17 mouse cellular contexts compared by ENCODE assay signal in genomic region chr6:17680266-17680925, GRCm38 (mm10). TPM values are rescaled to one million over a fixed set of nuclear protein-coding genes. Genes with fewer than 3 reads are reported as not detected.
A peak's percentile ranks its signal among the peaks of the same experiment; 100 is the strongest.
DNase-seq lines count a peak whose midpoint lies in the region; ATAC-seq and TF ChIP-seq lines count a peak whose summit lies in the region.
"Had no signal": no experiment of that assay in that cellular context is flagged by ENCODE, and none has a peak within 500 bp of the region (broad histone marks: within the 10 kb centered on the region; RNA-seq: fewer than 3 reads in every experiment).

No protein-coding gene starts in this region.

- no peaks in the 10 kb centered on the region for H3K27me3 ChIP-seq in MEL (ENCODE audit: control insufficient read depth in 1 of 2, insufficient read depth in 2 of 2, low read length in 2 of 2)
- no peaks in the 10 kb centered on the region for H3K27me3 ChIP-seq in liver, embryonic 12.5 days (replicated peaks)
- H3K27me3 ChIP-seq in forebrain, postnatal 0 days (ENCODE audit: insufficient read depth, low read length): no peaks in the 10 kb centered on the region
- H3K27me3 ChIP-seq: hindbrain, embryonic 12.5 days had no signal

- no peak overlapping the region for H3K9ac ChIP-seq in MEL (ENCODE audit: control insufficient read depth, low read depth, low read length, poor library complexity, severe bottlenecking)
- H3K9ac ChIP-seq in liver, embryonic 12.5 days: no peak overlapping the region
- H3K9ac ChIP-seq in forebrain, postnatal 0 days: no peak overlapping the region
- H3K9ac ChIP-seq: hindbrain, embryonic 12.5 days had no signal

- peak; percentile 93 to 94 for TF ChIP-seq EP300 in MEL (IDR thresholded peaks at IDR 0.05; ENCODE audit: low read depth in 1 of 2, low read length in 2 of 2)

- H3K36me3 ChIP-seq in MEL (ENCODE audit: control insufficient read depth in 1 of 2, insufficient read depth in 2 of 2, low read length in 2 of 2): peaks cover 0 to 11% of the 10 kb centered on the region in 2 experiments; a peak in 2 of 4 replicates
- H3K36me3 ChIP-seq in liver, embryonic 12.5 days: no peaks in the 10 kb centered on the region
- H3K36me3 ChIP-seq in forebrain, postnatal 0 days (ENCODE audit: insufficient read depth): no peaks in the 10 kb centered on the region
- H3K36me3 ChIP-seq: hindbrain, embryonic 12.5 days had no signal

- H3K27ac ChIP-seq in MEL (ENCODE audit: control insufficient read depth, low read depth, low read length): no peak overlapping the region
- H3K27ac ChIP-seq in bone marrow, adult 2 months (ENCODE audit: control insufficient read depth, insufficient read depth, low read depth, low read length, poor library complexity): peak overlapping the region; percentile 27
- no peak overlapping the region for H3K27ac ChIP-seq in liver, embryonic 12.5 days
- H3K27ac ChIP-seq in forebrain, postnatal 0 days (ENCODE audit: low read depth, low read length): no peak overlapping the region
- H3K27ac ChIP-seq: hindbrain, embryonic 12.5 days; macrophage had no signal

- TF ChIP-seq POLR2A in MEL (IDR thresholded peaks at IDR 0.05; ENCODE audit: control insufficient read depth in 1 of 2, insufficient read depth in 1 of 2, low read depth in 1 of 2, low read length in 2 of 2, poor library complexity in 1 of 2): no peak
- no peak for TF ChIP-seq POLR2A in bone marrow, adult 2 months (IDR thresholded peaks at IDR 0.05; ENCODE audit: borderline replicate concordance, control insufficient read depth, low read depth, low read length)

- ATAC-seq in liver, embryonic 12.5 days: peak; percentile 80
- ATAC-seq in megakaryocyte progenitor cell, adult 5-6 weeks (replicated peaks; ENCODE audit: poor library complexity): peak; percentile 90
- no peak for ATAC-seq in forebrain, postnatal 0 days
- ATAC-seq: inflammation-experienced regulatory T-cells, adult 6 months had no signal

- no peaks in the 10 kb centered on the region for H3K9me3 ChIP-seq in MEL (replicated peaks; ENCODE audit: insufficient read depth, low read length)
- H3K9me3 ChIP-seq in liver, embryonic 12.5 days (replicated peaks): peaks cover 9% of the 10 kb centered on the region
- H3K9me3 ChIP-seq in forebrain, postnatal 0 days (ENCODE audit: low read length): no peaks in the 10 kb centered on the region
- H3K9me3 ChIP-seq: hindbrain, embryonic 12.5 days had no signal

- no peak for TF ChIP-seq CTCF in MEL (IDR thresholded peaks at IDR 0.05 in 2 of 3, conservative IDR thresholded peaks at IDR 0.05 in 1 of 3; ENCODE audit: control insufficient read depth in 1 of 3, insufficient read depth in 1 of 3, low read depth in 2 of 3, low read length in 3 of 3, poor library complexity in 1 of 3, severe bottlenecking in 1 of 3)
- no peak for TF ChIP-seq CTCF in bone marrow, adult 2 months (IDR thresholded peaks at IDR 0.05; ENCODE audit: control insufficient read depth, insufficient read depth, low read length)
- no peak for TF ChIP-seq CTCF in forebrain, postnatal 0 days (IDR thresholded peaks at IDR 0.05; ENCODE audit: low read depth)

- peaks cover 2 to 13% of the 10 kb centered on the region in 2 experiments for H3K4me1 ChIP-seq in MEL (ENCODE audit: control insufficient read depth in 1 of 2, insufficient read depth in 2 of 2, low read length in 2 of 2)
- H3K4me1 ChIP-seq in bone marrow, adult 2 months (ENCODE audit: control insufficient read depth, insufficient read depth, low read length): peaks cover 5% of the 10 kb centered on the region
- H3K4me1 ChIP-seq in liver, embryonic 12.5 days: peaks cover 21% of the 10 kb centered on the region
- no peaks in the 10 kb centered on the region for H3K4me1 ChIP-seq in forebrain, postnatal 0 days (ENCODE audit: insufficient read depth)
- H3K4me1 ChIP-seq: hindbrain, embryonic 12.5 days had no signal

- H3K4me3 ChIP-seq in MEL (ENCODE audit: control insufficient read depth in 1 of 2, insufficient read depth in 1 of 2, low read depth in 2 of 2, low read length in 2 of 2): no peak overlapping the region
- H3K4me3 ChIP-seq in bone marrow, adult 2 months (replicated peaks; ENCODE audit: control insufficient read depth, low read depth, low read length): no peak overlapping the region
- H3K4me3 ChIP-seq in liver, embryonic 12.5 days: no peak overlapping the region
- no peak overlapping the region for H3K4me3 ChIP-seq in forebrain, postnatal 0 days (ENCODE audit: low read depth, low read length)
- H3K4me3 ChIP-seq: hindbrain, embryonic 12.5 days had no signal

- H3K79me2 ChIP-seq in MEL (ENCODE audit: control insufficient read depth, insufficient read depth, low read length, poor library complexity): no peaks in the 10 kb centered on the region

- DNase-seq in MEL (ENCODE audit: low read depth, low spot score): peak; percentile 91
- no peak for DNase-seq in thymus, postnatal 14 days
- DNase-seq in right cerebral cortex, postnatal 4 days: no peak
- no peak for DNase-seq in forebrain, postnatal 0 days
- DNase-seq: cerebellum, adult 11-12 months; cerebellum, postnatal 25 days; gastrocnemius, postnatal 14 days; kidney, adult 8-10 months; kidney, postnatal 25 days; left cerebral cortex, postnatal 4 days; lung, adult 18-20 months had no signal

- no peak overlapping the region for H3K4me2 ChIP-seq in liver, embryonic 12.5 days
- H3K4me2 ChIP-seq in forebrain, postnatal 0 days (ENCODE audit: low read depth): no peak overlapping the region
- H3K4me2 ChIP-seq: hindbrain, embryonic 12.5 days had no signal

- no peak for TF ChIP-seq RAD21 in MEL (IDR thresholded peaks at IDR 0.05; ENCODE audit: low read depth, low read length)

- 79% methylated on average over 6 of the region's 6 CpGs for WGBS in bone marrow, adult 2 months
- 58% methylated on average over 6 of the region's 6 CpGs for WGBS in liver, embryonic 12.5 days (ENCODE audit: insufficient replicate concordance)
- 80% methylated on average over 6 of the region's 6 CpGs for WGBS in forebrain, postnatal 0 days

TF ChIP-seq in MEL, 35 proteins besides CTCF, POLR2A, EP300 and RAD21 (continues in another document):
- TF ChIP-seq HCFC1 (IDR thresholded peaks at IDR 0.05; ENCODE audit: low read depth, low read length): no peak
- peak; percentile 94 for TF ChIP-seq GATA1 (IDR thresholded peaks at IDR 0.05; ENCODE audit: low read depth, low read length)
- TF ChIP-seq MAFK (IDR thresholded peaks at IDR 0.05; ENCODE audit: borderline replicate concordance, low read depth, low read length): no peak
- TF ChIP-seq GABPA (IDR thresholded peaks at IDR 0.05; ENCODE audit: low read depth, low read length): no peak
- TF ChIP-seq TBP (IDR thresholded peaks at IDR 0.05; ENCODE audit: low read depth, low read length): no peak
- no peak for TF ChIP-seq USF2 (IDR thresholded peaks at IDR 0.05; ENCODE audit: borderline replicate concordance in 1 of 2, insufficient read depth in 1 of 2, low read depth in 1 of 2, low read length in 2 of 2)
- no peak for TF ChIP-seq KAT2A (conservative IDR thresholded peaks at IDR 0.05; ENCODE audit: low read depth, low read length)
- no peak for TF ChIP-seq MEF2A (IDR thresholded peaks at IDR 0.05; ENCODE audit: extremely low read depth, insufficient replicate concordance, low read depth, low read length, poor library complexity, severe bottlenecking)
- TF ChIP-seq MYB (IDR thresholded peaks at IDR 0.05; ENCODE audit: low read depth, low read length): no peak
- 0 out of 2 replicates have a peak, but pooled peaks have one; percentile 40 for TF ChIP-seq POLR2AphosphoS2 (IDR thresholded peaks at IDR 0.05; ENCODE audit: low read length)
- peak; percentile 41; the same call in 1 of the 2 replicates for TF ChIP-seq ELF1 (IDR thresholded peaks at IDR 0.05; ENCODE audit: low read depth, low read length)
- no peak for TF ChIP-seq ZKSCAN1 (IDR thresholded peaks at IDR 0.05; ENCODE audit: low read depth, low read length)
- TF ChIP-seq NELFE (IDR thresholded peaks at IDR 0.05; ENCODE audit: low read depth, low read length): no peak
- TF ChIP-seq MYC (IDR thresholded peaks at IDR 0.05; ENCODE audit: low read depth, low read length): 0 out of 2 replicates have a peak, but pooled peaks have one; percentile 47
- peak; percentile 95 for TF ChIP-seq TCF12 (IDR thresholded peaks at IDR 0.05; ENCODE audit: low read depth, low read length)
- no peak for TF ChIP-seq ZC3H11A (IDR thresholded peaks at IDR 0.05; ENCODE audit: low read depth, low read length)
- TF ChIP-seq SIN3A (IDR thresholded peaks at IDR 0.05; ENCODE audit: low read length): peak; percentile 77
- TF ChIP-seq UBTF (IDR thresholded peaks at IDR 0.05; ENCODE audit: borderline replicate concordance, insufficient read depth, low read depth, low read length): no peak
- no peak; the same call in 1 of the 2 replicates for TF ChIP-seq NRF1 (IDR thresholded peaks at IDR 0.05; ENCODE audit: insufficient read depth, low read depth, low read length, poor library complexity, severe bottlenecking)
- no peak for TF ChIP-seq JUND (IDR thresholded peaks at IDR 0.05; ENCODE audit: low read depth, low read length)

RNA-seq across cellular contexts. Expression of gene St7, which starts 12.3 kb away (rescaled TPM):
- total RNA-seq in MEL (2012; rRNA removed): 34.4 and 38.9 TPM in 2 replicates
- 10 to 100 TPM in 1 of 2 experiments, not detected in 1; 48.5 TPM for polyA plus RNA-seq in MEL (2012; ENCODE audit: insufficient read depth in 1 of 2, insufficient read length in 2 of 2, low read depth in 1 of 2, low replicate concordance in 2 of 2, missing spikeins in 1 of 2)
- polyA plus RNA-seq in bone marrow, adult 2 months (2011; ENCODE audit: insufficient read depth, insufficient read length, low replicate concordance, missing spikeins): 12.6 and 18.8 TPM in 2 replicates
- polyA plus RNA-seq in liver, embryonic 12.5 days (2016; fragmentation: Nextera tagmentation; extraction: Ambion mirVana): 13.8 and 14.5 TPM in 2 replicates
- 32.6 and 46.3 TPM in 2 replicates for total RNA-seq in megakaryocyte progenitor cell, adult 5-6 weeks (2015)
- total RNA-seq in megakaryocyte progenitor cell, adult 5-6 weeks (2017): 37.4 and 40.3 TPM in 2 replicates
- total RNA-seq in forebrain, postnatal 0 days (2014; rRNA removed): 57.7 and 67.3 TPM in 2 replicates
- 40.0 and 41.9 TPM in 2 replicates for polyA plus RNA-seq in forebrain, postnatal 0 days (2015; fragmentation: Nextera tagmentation; extraction: Ambion mirVana)

RNA-seq across cellular contexts. Expression of gene Capza2, which starts 44.4 kb away (rescaled TPM):
- total RNA-seq in MEL (2012; rRNA removed): 67.8 and 69.5 TPM in 2 replicates
- 100 to 1,000 TPM in 1 of 2 experiments, 10 to 100 TPM in 1; 84.7 to 251 TPM for polyA plus RNA-seq in MEL (2012; ENCODE audit: insufficient read depth in 1 of 2, insufficient read length in 2 of 2, low read depth in 1 of 2, low replicate concordance in 2 of 2, missing spikeins in 1 of 2)
- polyA plus RNA-seq in bone marrow, adult 2 months (2011; ENCODE audit: insufficient read depth, insufficient read length, low replicate concordance, missing spikeins): 48.7 and 67.3 TPM in 2 replicates
- polyA plus RNA-seq in liver, embryonic 12.5 days (2016; fragmentation: Nextera tagmentation; extraction: Ambion mirVana): 103 TPM in 2 replicates
- 277 and 326 TPM in 2 replicates for total RNA-seq in megakaryocyte progenitor cell, adult 5-6 weeks (2015)
- 334 and 345 TPM in 2 replicates for total RNA-seq in megakaryocyte progenitor cell, adult 5-6 weeks (2017)
- 204 and 233 TPM in 2 replicates for total RNA-seq in forebrain, postnatal 0 days (2014; rRNA removed)
- polyA plus RNA-seq in forebrain, postnatal 0 days (2015; fragmentation: Nextera tagmentation; extraction: Ambion mirVana): 268 and 280 TPM in 2 replicates
